Mouse (Mus musculus) liver, embryonic 11.5 days (tissue): ENCODE measurements around the gene Med29. TPM values are rescaled to one million over a fixed set of nuclear protein-coding genes. Genes with fewer than 3 reads are reported as not detected.

Experiments used
- ATAC-seq: fragments of 200-750 bp; cut with Nextera tagmentation; replicated peaks from 2 replicates; pipeline ENCODE4 v1.8.0; 2017; ENCODE audit warnings: moderate number of reproducible peaks, mild to moderate bottlenecking, moderate TSS enrichment, moderate library complexity; ENCODE audit not compliant: low FRiP score
- DNase-seq: peaks from one replicate; pipeline ENCODE4 v3.0.0-alpha.2; 2017; ENCODE audit warnings: low spot score
- H3K27ac ChIP-seq: fragments of 300-500 bp; sonication (generic); 2 replicates; pipeline ENCODE4 v1.5.1; 2014; ENCODE audit warnings: mild to moderate bottlenecking, low read depth, low read length, control low read depth
- H3K27me3 ChIP-seq: fragments of 300-500 bp; sonication (generic); replicated peaks from 2 replicates; pipeline ENCODE4 v1.6.1; 2014; ENCODE audit warnings: low read length, mixed read lengths; ENCODE audit not compliant: control insufficient read depth, insufficient read depth
- H3K36me3 ChIP-seq: fragments of 300-500 bp; sonication (generic); 2 replicates; pipeline ENCODE4 v1.6.1; 2014; ENCODE audit warnings: mild to moderate bottlenecking, low read length, moderate library complexity, mixed read lengths; ENCODE audit not compliant: control insufficient read depth, insufficient read depth
- H3K4me1 ChIP-seq: fragments of 300-500 bp; sonication (generic); replicated peaks from 2 replicates; pipeline ENCODE4 v1.6.1; 2014; ENCODE audit warnings: low read length, mixed read lengths; ENCODE audit not compliant: control insufficient read depth, insufficient read depth
- H3K4me2 ChIP-seq: fragments of 300-500 bp; sonication (generic); 2 replicates; pipeline ENCODE4 v1.6.1; 2014; ENCODE audit warnings: mild to moderate bottlenecking, control low read depth, moderate library complexity
- H3K4me3 ChIP-seq: fragments of 300-500 bp; sonication (generic); 2 replicates; pipeline ENCODE4 v1.5.1; 2014; ENCODE audit warnings: low read depth, low read length, control low read depth
- H3K9ac ChIP-seq: fragments of 300-500 bp; sonication (generic); 2 replicates; pipeline ENCODE4 v1.6.1; 2014; ENCODE audit warnings: low read depth, low read length, control low read depth
- H3K9me3 ChIP-seq: fragments of 300-500 bp; sonication (generic); 2 replicates; pipeline ENCODE4 v1.6.1; 2016; ENCODE audit warnings: low read length, inconsistent platforms, mixed read lengths; ENCODE audit not compliant: control insufficient read depth
- WGBS: fragments of 180-500 bp; shearing (Covaris S2); extraction: QIAGEN DNeasy Blood & Tissue Kit; methylation state at CpG from one replicate; pipeline ENCODE4 v1.1.7; 2014; 5-methylcytosine and 5-hydroxymethylcytosine counted together
- polyA plus RNA-seq: library from polyadenylated mRNA; unstranded; fragments of >200 nt; fragmentation: Nextera tagmentation; extraction: Ambion mirVana; gene quantifications from 2 replicates; pipeline ENCODE4 v1.2.1, GENCODE M21; 2014

Med29 gene
- polyA plus RNA-seq, 1 experiment from 2014 or later = 45.7 TPM

DNA sequence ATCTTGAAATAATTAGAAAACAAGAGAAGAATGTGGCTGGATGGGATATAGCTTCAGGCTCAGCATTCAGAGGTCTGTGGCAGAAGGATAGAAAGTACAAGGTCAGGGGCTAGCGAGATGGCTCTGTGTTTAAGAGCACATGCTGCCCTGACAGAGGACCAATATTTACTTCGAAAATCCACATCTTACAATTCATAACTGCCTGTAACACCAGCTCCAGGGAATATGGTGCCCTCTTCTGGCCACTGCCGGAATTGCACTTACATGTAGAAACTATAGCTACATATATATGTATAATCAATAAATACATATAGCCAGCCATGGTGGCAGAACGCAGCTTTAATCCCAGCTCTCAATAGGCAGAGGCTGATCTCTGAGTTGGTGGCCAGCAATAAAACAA, 47.9 kb downstream of the Med29 start:
- Histone ChIP-seq H3K36me3 (no peaks in the 10 kb centered on the region), H3K9me3 (no peaks in the 10 kb centered on the region), H3K27ac (no peak overlapping the region; the same call in 1 of the 2 replicates), H3K4me2 (no peak overlapping the region), H3K4me3 (no peak overlapping the region), H3K9ac (peak overlapping the region; percentile 46), H3K27me3 (no peaks in the 10 kb centered on the region), H3K4me1 (peaks cover 7% of the 10 kb centered on the region)
- ATAC-seq (peak; percentile 40; the same call in 1 of the 2 replicates), DNase-seq (peak; percentile 69)
- 6% methylated on average over 4 of the region's 4 CpGs for WGBS

GRCm38 (mm10) chr7:28341381-28341780, 51.1 kb downstream of the Med29 start:
- H3K9ac ChIP-seq = no peak overlapping the region
- ATAC-seq = no peak
- H3K27me3 ChIP-seq = no peaks in the 10 kb centered on the region
- 42% methylated on average over 7 of the region's 7 CpGs for WGBS
- H3K36me3 ChIP-seq = no peaks in the 10 kb centered on the region
- H3K27ac ChIP-seq = no peak overlapping the region
- no peak overlapping the region for H3K4me2 ChIP-seq
- peaks cover 8% of the 10 kb centered on the region for H3K4me1 ChIP-seq
- no peak overlapping the region for H3K4me3 ChIP-seq
- H3K9me3 ChIP-seq = no peaks in the 10 kb centered on the region
- DNase-seq = no peak

GRCm38 (mm10) chr7:28339213-28339917, 53.1 kb downstream of the Med29 start:
- H3K9ac ChIP-seq = peak overlapping the region; percentile 96
- peaks cover 8% of the 10 kb centered on the region for H3K4me1 ChIP-seq
- H3K4me2 ChIP-seq = peak overlapping the region; percentile 96
- no peaks in the 10 kb centered on the region for H3K27me3 ChIP-seq
- H3K27ac ChIP-seq = peak overlapping the region; percentile 88
- ATAC-seq = peak; percentile 13
- peak overlapping the region; percentile 99 for H3K4me3 ChIP-seq
- H3K9me3 ChIP-seq = no peaks in the 10 kb centered on the region
- no peak for DNase-seq
- 54% methylated on average over 19 of the region's 19 CpGs for WGBS
- H3K36me3 ChIP-seq = peaks cover 4% of the 10 kb centered on the region; the same call in 1 of the 2 replicates

DNA sequence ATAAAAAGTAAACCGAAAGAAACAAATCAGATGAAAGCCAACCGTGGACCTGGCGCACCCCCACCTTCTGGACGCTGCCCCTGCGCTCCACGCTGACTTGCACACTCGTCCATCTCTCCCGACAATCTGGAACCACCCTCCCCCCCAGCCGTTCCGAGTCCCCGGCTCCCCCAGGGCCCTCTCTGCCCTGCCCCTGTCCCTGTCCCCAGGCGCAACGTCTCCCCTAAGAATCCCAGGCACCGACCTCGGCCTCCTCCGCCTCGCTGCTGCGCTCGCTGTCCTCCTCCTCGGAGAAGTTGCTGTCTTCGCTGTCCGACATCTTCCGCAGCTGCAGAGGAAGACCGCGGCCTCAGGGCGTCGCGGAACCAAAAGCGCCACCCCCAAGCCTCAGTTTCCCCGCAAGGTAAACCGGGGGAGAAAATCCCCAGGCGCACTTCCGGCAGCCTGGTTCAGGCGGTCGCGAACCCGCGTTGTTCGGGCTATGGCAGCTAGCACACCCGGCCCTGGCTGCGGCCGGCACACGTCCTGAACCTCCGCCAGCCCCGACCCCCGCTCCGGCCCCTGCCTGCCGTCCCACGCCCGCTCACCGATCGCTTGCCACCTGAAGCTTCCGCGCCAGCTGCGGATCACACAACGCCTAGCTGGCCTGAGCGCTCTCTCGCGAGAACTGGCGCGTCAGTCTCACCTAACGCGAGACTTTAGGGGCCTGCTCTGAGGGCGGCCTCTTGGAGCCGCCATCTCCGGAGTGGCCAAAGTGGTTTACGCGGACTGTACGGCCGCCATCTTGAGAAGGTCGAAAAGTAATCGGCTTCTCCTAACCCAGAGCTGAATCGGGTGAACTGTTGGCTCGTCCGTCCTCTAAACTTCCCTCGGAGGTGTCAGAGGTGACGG, 54.2 kb downstream of the Med29 start, which contains the start of gene Supt5:
Supt5 (minus strand) TSS at position 639 of the 891 bp plus-strand sequence.
- DNase-seq = peak; percentile 90
- H3K27me3 ChIP-seq = no peaks in the 10 kb centered on the region
- H3K4me1 ChIP-seq = peaks cover 8% of the 10 kb centered on the region
- H3K36me3 ChIP-seq = peaks cover 4% of the 10 kb centered on the region; the same call in 1 of the 2 replicates
- WGBS = under 1% methylated on average over 77 of the region's 77 CpGs
- no peaks in the 10 kb centered on the region for H3K9me3 ChIP-seq
- H3K9ac ChIP-seq = peak within 1 kb of the TSS; percentile 96
- peak within 1 kb of the TSS; percentile 99 for H3K4me3 ChIP-seq
- ATAC-seq = peak; percentile 98
- peak within 1 kb of the TSS; percentile 96 for H3K4me2 ChIP-seq
- H3K27ac ChIP-seq = peak within 1 kb of the TSS; percentile 88

Other genes with a start within 250 kb of the Med29 start
- gene Fbl, start 223.0 kb downstream of the Med29 start, polyA plus RNA-seq = 39.9 and 51.2 TPM in 2 replicates
- 5.2 and 6.0 TPM in 2 replicates for gene Dyrk1b, start 213.2 kb downstream of the Med29 start, polyA plus RNA-seq
- gene Eid2, start 124.8 kb downstream of the Med29 start, polyA plus RNA-seq = 3.8 and 4.6 TPM in 2 replicates
- 5.9 and 6.5 TPM in 2 replicates for gene Eid2b, start 115.0 kb downstream of the Med29 start, polyA plus RNA-seq
- gene Selenov, start 101.5 kb downstream of the Med29 start, polyA plus RNA-seq = not detected in 2 replicates
- 0.31 and 0.62 TPM in 2 replicates for gene Dll3, start 90.5 kb downstream of the Med29 start, polyA plus RNA-seq
- 217 and 224 TPM in 2 replicates for gene Timm50, start 80.6 kb downstream of the Med29 start, polyA plus RNA-seq
- 77.9 and 78.9 TPM in 2 replicates for gene Supt5, start 54.0 kb downstream of the Med29 start, polyA plus RNA-seq
- gene Rps16, start 42.1 kb downstream of the Med29 start, polyA plus RNA-seq = 1,377 and 1,547 TPM in 2 replicates
- 29.2 and 34.4 TPM in 2 replicates for gene Plekhg2, start 20.1 kb downstream of the Med29 start, polyA plus RNA-seq
- gene Zfp36, start 12.5 kb downstream of the Med29 start, polyA plus RNA-seq = 9.9 and 10.2 TPM in 2 replicates
- 56.1 and 58.6 TPM in 2 replicates for gene Paf1, start 243 bp upstream of the Med29 start, polyA plus RNA-seq
- 49.4 and 49.7 TPM in 2 replicates for gene Gmfg, start 44.7 kb upstream of the Med29 start, polyA plus RNA-seq
- 1.7 TPM in 2 replicates for gene Lrfn1, start 59.3 kb upstream of the Med29 start, polyA plus RNA-seq
- not detected in 2 replicates for gene Ifnl2, start 117.7 kb upstream of the Med29 start, polyA plus RNA-seq
- gene Ifnl3, start 130.1 kb upstream of the Med29 start, polyA plus RNA-seq = not detected in 2 replicates
- not detected in 2 replicates for gene Sycn, start 148.2 kb upstream of the Med29 start, polyA plus RNA-seq
- gene Nccrp1, start 154.5 kb upstream of the Med29 start, polyA plus RNA-seq = not detected in 2 replicates
- gene Samd4b, start 205.4 kb upstream of the Med29 start, polyA plus RNA-seq = 17.4 and 18.6 TPM in 2 replicates
- 34.0 and 35.3 TPM in 2 replicates for gene Pak4, start 205.5 kb upstream of the Med29 start, polyA plus RNA-seq
- gene Acp7, start 238.6 kb upstream of the Med29 start, polyA plus RNA-seq = not detected in 2 replicates